Mouse (Mus musculus): Measurements from ENCODE around the gene Adora3. TPM values are rescaled to one million over a fixed set of nuclear protein-coding genes. Genes with fewer than 3 reads are reported as not detected.
A peak's percentile ranks its signal among the peaks of the same experiment; 100 is the strongest.

Adora3 gene
- polyA plus RNA-seq (2016; fragmentation: Nextera tagmentation; extraction: Ambion mirVana) = not detected in 2 replicates

- whole genome bisulfite sequencing = 58% methylated on average over 3 of the region's 3 CpGs
- no peaks in the 10 kb centered on the region for H3K9me3 ChIP-seq
- H3K27me3 ChIP-seq (replicated peaks; ENCODE audit: low read depth, poor library complexity, severe bottlenecking) = no peaks in the 10 kb centered on the region
- DNase-seq (ENCODE audit: low spot score) = no peak
- H3K4me1 ChIP-seq = peaks cover 10% of the 10 kb centered on the region
- H3K36me3 ChIP-seq (replicated peaks) = no peaks in the 10 kb centered on the region
- H3K27ac ChIP-seq (replicated peaks) = no peak within 1 kb of the TSS
- H3K4me3 ChIP-seq = no peak within 1 kb of the TSS
Observed at GRCm38 (mm10) chr3:105870558-105870957, at the start of gene Adora3, which contains the start of gene Tmigd3. Gene Adora3 (plus strand): TSS chr3:105870858. Gene Tmigd3 (plus strand): TSS chr3:105870903.

GRCm38 (mm10) chr3:105821504-105821903 is 49.2 kb upstream of the Adora3 start:
- WGBS = 89% methylated on average over 3 of the region's 3 CpGs
- Histone ChIP-seq H3K27me3 (replicated peaks; ENCODE audit: low read depth, poor library complexity, severe bottlenecking) (no peaks in the 10 kb centered on the region), H3K4me3 (no peak overlapping the region), H3K4me1 (peaks cover 13% of the 10 kb centered on the region), H3K27ac (replicated peaks) (no peak overlapping the region), H3K9me3 (no peaks in the 10 kb centered on the region), H3K36me3 (replicated peaks) (no peaks in the 10 kb centered on the region)
- DNase-seq (ENCODE audit: low spot score) = no peak

GRCm38 (mm10) chr3:105823609-105824008 is 47.0 kb upstream of the Adora3 start:
- no peak for DNase-seq (ENCODE audit: low spot score)
- Histone ChIP-seq H3K4me3 (no peak overlapping the region), H3K27ac (replicated peaks) (no peak overlapping the region), H3K27me3 (replicated peaks; ENCODE audit: low read depth, poor library complexity, severe bottlenecking) (no peaks in the 10 kb centered on the region), H3K4me1 (peaks cover 13% of the 10 kb centered on the region), H3K9me3 (no peaks in the 10 kb centered on the region), H3K36me3 (replicated peaks) (no peaks in the 10 kb centered on the region)

- Histone ChIP-seq H3K36me3 (replicated peaks) (no peaks in the 10 kb centered on the region), H3K27me3 (replicated peaks; ENCODE audit: low read depth, poor library complexity, severe bottlenecking) (no peaks in the 10 kb centered on the region), H3K4me3 (no peak overlapping the region), H3K9me3 (no peaks in the 10 kb centered on the region), H3K27ac (replicated peaks) (no peak overlapping the region), H3K4me1 (peaks cover 13% of the 10 kb centered on the region)
- WGBS = 51% methylated on average over 5 of the region's 5 CpGs
- DNase-seq (ENCODE audit: low spot score) = no peak
Observed at GRCm38 (mm10) chr3:105824103-105824502, 46.6 kb upstream of the Adora3 start.

GRCm38 (mm10) chr3:105824704-105825103 is 46.0 kb upstream of the Adora3 start:
- H3K27me3 ChIP-seq (replicated peaks; ENCODE audit: low read depth, poor library complexity, severe bottlenecking) = no peaks in the 10 kb centered on the region
- 56% methylated on average over 2 of the region's 2 CpGs for WGBS
- H3K4me3 ChIP-seq = no peak overlapping the region
- no peak for DNase-seq (ENCODE audit: low spot score)
- H3K4me1 ChIP-seq = peaks cover 13% of the 10 kb centered on the region
- no peaks in the 10 kb centered on the region for H3K9me3 ChIP-seq
- H3K27ac ChIP-seq (replicated peaks) = no peak overlapping the region
- H3K36me3 ChIP-seq (replicated peaks) = no peaks in the 10 kb centered on the region

GRCm38 (mm10) chr3:105825501-105826161 is 45.0 kb upstream of the Adora3 start:
- Histone ChIP-seq H3K4me1 (peaks cover 13% of the 10 kb centered on the region), H3K27me3 (replicated peaks; ENCODE audit: low read depth, poor library complexity, severe bottlenecking) (no peaks in the 10 kb centered on the region), H3K9me3 (no peaks in the 10 kb centered on the region), H3K4me3 (no peak overlapping the region), H3K27ac (replicated peaks) (no peak overlapping the region), H3K36me3 (replicated peaks) (no peaks in the 10 kb centered on the region)
- no peak for DNase-seq (ENCODE audit: low spot score)
- 57% methylated on average over 7 of the region's 7 CpGs for WGBS

- Histone ChIP-seq H3K9me3 (no peaks in the 10 kb centered on the region), H3K36me3 (replicated peaks) (no peaks in the 10 kb centered on the region), H3K27ac (replicated peaks) (no peak overlapping the region), H3K4me3 (no peak overlapping the region), H3K4me1 (0 out of 2 replicates have a peak, but pooled peaks cover 6% of the 10 kb centered on the region), H3K27me3 (replicated peaks; ENCODE audit: low read depth, poor library complexity, severe bottlenecking) (no peaks in the 10 kb centered on the region)
- WGBS = 94% methylated on average over 3 of the region's 3 CpGs
- no peak for DNase-seq (ENCODE audit: low spot score)
Observed at GRCm38 (mm10) chr3:105831584-105831983, 39.1 kb upstream of the Adora3 start.

- Histone ChIP-seq H3K27ac (replicated peaks) (no peak overlapping the region), H3K4me1 (0 out of 2 replicates have a peak, but pooled peaks cover 6% of the 10 kb centered on the region), H3K36me3 (replicated peaks) (no peaks in the 10 kb centered on the region), H3K4me3 (no peak overlapping the region), H3K27me3 (replicated peaks; ENCODE audit: low read depth, poor library complexity, severe bottlenecking) (no peaks in the 10 kb centered on the region), H3K9me3 (no peaks in the 10 kb centered on the region)
- WGBS = 76% methylated on average over 3 of the region's 3 CpGs
- DNase-seq (ENCODE audit: low spot score) = no peak
Observed at GRCm38 (mm10) chr3:105835875-105836274, 34.8 kb upstream of the Adora3 start.

GRCm38 (mm10) chr3:105836883-105837282 is 33.8 kb upstream of the Adora3 start:
- H3K36me3 ChIP-seq (replicated peaks) = no peaks in the 10 kb centered on the region
- no peak overlapping the region for H3K27ac ChIP-seq (replicated peaks)
- H3K9me3 ChIP-seq = no peaks in the 10 kb centered on the region
- 85% methylated on average over 3 of the region's 3 CpGs for WGBS
- DNase-seq (ENCODE audit: low spot score) = no peak
- H3K27me3 ChIP-seq (replicated peaks; ENCODE audit: low read depth, poor library complexity, severe bottlenecking) = no peaks in the 10 kb centered on the region
- no peak overlapping the region for H3K4me3 ChIP-seq
- 0 out of 2 replicates have a peak, but pooled peaks cover 6% of the 10 kb centered on the region for H3K4me1 ChIP-seq

- H3K36me3 ChIP-seq (replicated peaks) = no peaks in the 10 kb centered on the region
- DNase-seq (ENCODE audit: low spot score) = no peak
- H3K27me3 ChIP-seq (replicated peaks; ENCODE audit: low read depth, poor library complexity, severe bottlenecking) = no peaks in the 10 kb centered on the region
- no peak overlapping the region for H3K27ac ChIP-seq (replicated peaks)
- H3K4me1 ChIP-seq = 0 out of 2 replicates have a peak, but pooled peaks cover under 1% of the 10 kb centered on the region
- no peak overlapping the region for H3K4me3 ChIP-seq
- WGBS = 82% methylated on average over 3 of the region's 3 CpGs
- H3K9me3 ChIP-seq = no peaks in the 10 kb centered on the region
Observed at GRCm38 (mm10) chr3:105838655-105839054, 32.0 kb upstream of the Adora3 start.

GRCm38 (mm10) chr3:105839836-105840235 is 30.8 kb upstream of the Adora3 start:
- 84% methylated on average over 4 of the region's 4 CpGs for WGBS

GRCm38 (mm10) chr3:105846294-105847069 is 24.2 kb upstream of the Adora3 start:
- no peaks in the 10 kb centered on the region for H3K9me3 ChIP-seq
- no peak for DNase-seq (ENCODE audit: low spot score)
- no peaks in the 10 kb centered on the region for H3K27me3 ChIP-seq (replicated peaks; ENCODE audit: low read depth, poor library complexity, severe bottlenecking)
- WGBS = 66% methylated on average over 7 of the region's 7 CpGs
- no peaks in the 10 kb centered on the region for H3K36me3 ChIP-seq (replicated peaks)
- H3K4me1 ChIP-seq = 0 out of 2 replicates have a peak, but pooled peaks cover 3% of the 10 kb centered on the region
- no peak overlapping the region for H3K4me3 ChIP-seq
- no peak overlapping the region for H3K27ac ChIP-seq (replicated peaks)

More at GRCm38 (mm10) chr3:105839836-105840235, 30.8 kb upstream of the Adora3 start:
- Histone ChIP-seq H3K4me1 (no peaks in the 10 kb centered on the region), H3K4me3 (no peak overlapping the region), H3K27ac (replicated peaks) (no peak overlapping the region), H3K27me3 (replicated peaks; ENCODE audit: low read depth, poor library complexity, severe bottlenecking) (no peaks in the 10 kb centered on the region), H3K9me3 (no peaks in the 10 kb centered on the region), H3K36me3 (replicated peaks) (no peaks in the 10 kb centered on the region)
- no peak for DNase-seq (ENCODE audit: low spot score)

- Histone ChIP-seq H3K36me3 (replicated peaks) (no peaks in the 10 kb centered on the region), H3K27me3 (replicated peaks; ENCODE audit: low read depth, poor library complexity, severe bottlenecking) (no peaks in the 10 kb centered on the region), H3K27ac (replicated peaks) (no peak overlapping the region), H3K4me1 (peaks cover 11% of the 10 kb centered on the region), H3K4me3 (no peak overlapping the region), H3K9me3 (no peaks in the 10 kb centered on the region)
- DNase-seq (ENCODE audit: low spot score) = peak; percentile 60
- 43% methylated on average over 8 of the region's 8 CpGs for WGBS
Observed at GRCm38 (mm10) chr3:105853781-105854180, 16.9 kb upstream of the Adora3 start.

All from embryonic facial prominence, embryonic 10.5 days (tissue).